Mouse (Mus musculus): ENCODE results near the gene Rbbp8nl. TPM values are rescaled to one million over a fixed set of nuclear protein-coding genes. Genes with fewer than 3 reads are reported as not detected.
A peak's percentile ranks its signal among the peaks of the same experiment; 100 is the strongest.
"Not testable (repeated sequence)": the region's sequence is repeated elsewhere in the genome, so short reads cannot be mapped to it uniquely, and the experiment has no call there.

Rbbp8nl gene
- polyA plus RNA-seq, 1 experiment, result 1.5 TPM

- 68% methylated on average over 17 of the region's 17 CpGs for WGBS
- DNase-seq (ENCODE audit: low read depth, low spot score), result not testable (repeated sequence)
Observed at GRCm38 (mm10) chr2:180259826-180260609, 29.7 kb downstream of the Rbbp8nl start.

GRCm38 (mm10) chr2:180258951-180259484 is 30.7 kb downstream of the Rbbp8nl start:
- WGBS, result 69% methylated on average over 10 of the region's 10 CpGs
- DNase-seq (ENCODE audit: low read depth, low spot score), result not testable (repeated sequence)

GRCm38 (mm10) chr2:180257963-180258865 is 31.5 kb downstream of the Rbbp8nl start:
- DNase-seq (ENCODE audit: low read depth, low spot score), result no peak
- 42% methylated on average over 11 of the region's 11 CpGs for WGBS

- WGBS, result 1% methylated on average over 38 of the region's 38 CpGs
Observed at GRCm38 (mm10) chr2:180257001-180257521, 32.6 kb downstream of the Rbbp8nl start, which contains the start of gene Rps21. TSS of gene Rps21 (plus strand) at chr2:180257377.

GRCm38 (mm10) chr2:180256296-180257000 is 33.2 kb downstream of the Rbbp8nl start:
- WGBS, result 20% methylated on average over 26 of the region's 26 CpGs
- DNase-seq (ENCODE audit: low read depth, low spot score), result no peak

More at GRCm38 (mm10) chr2:180257001-180257521, 32.6 kb downstream of the Rbbp8nl start, which contains the start of gene Rps21:
- peak; percentile 98 for DNase-seq (ENCODE audit: low read depth, low spot score)

DNA sequence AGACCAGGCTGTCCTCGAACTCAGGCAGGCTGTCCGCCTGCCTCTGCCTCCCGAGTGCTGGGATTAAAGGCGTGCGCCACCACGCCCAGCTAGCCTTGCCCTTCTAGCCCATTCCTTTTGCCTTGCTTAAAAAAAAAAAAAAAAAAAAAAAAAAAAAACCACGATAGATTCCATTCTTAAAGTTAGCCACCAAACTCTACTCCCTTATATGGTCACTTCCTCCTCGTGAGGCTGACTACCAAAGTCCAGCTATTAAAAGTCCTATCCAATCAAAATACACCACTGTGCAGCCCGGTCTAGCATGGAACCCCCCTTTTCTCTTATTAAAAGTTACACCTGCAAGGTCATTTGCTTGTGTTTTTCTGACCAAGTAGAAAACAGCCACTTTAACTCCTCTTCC is 34.0 kb downstream of the Rbbp8nl start:
- DNase-seq (ENCODE audit: low read depth, low spot score), result no peak
- 58% methylated on average over 9 of the region's 9 CpGs for WGBS

GRCm38 (mm10) chr2:180254436-180255209 is 35.1 kb downstream of the Rbbp8nl start:
- 86% methylated on average over 5 of the region's 5 CpGs for WGBS
- no peak for DNase-seq (ENCODE audit: low read depth, low spot score)

GRCm38 (mm10) chr2:180251838-180252237 is 37.8 kb downstream of the Rbbp8nl start:
- WGBS, result 78% methylated on average over 3 of the region's 3 CpGs
- no peak for DNase-seq (ENCODE audit: low read depth, low spot score)

DNA sequence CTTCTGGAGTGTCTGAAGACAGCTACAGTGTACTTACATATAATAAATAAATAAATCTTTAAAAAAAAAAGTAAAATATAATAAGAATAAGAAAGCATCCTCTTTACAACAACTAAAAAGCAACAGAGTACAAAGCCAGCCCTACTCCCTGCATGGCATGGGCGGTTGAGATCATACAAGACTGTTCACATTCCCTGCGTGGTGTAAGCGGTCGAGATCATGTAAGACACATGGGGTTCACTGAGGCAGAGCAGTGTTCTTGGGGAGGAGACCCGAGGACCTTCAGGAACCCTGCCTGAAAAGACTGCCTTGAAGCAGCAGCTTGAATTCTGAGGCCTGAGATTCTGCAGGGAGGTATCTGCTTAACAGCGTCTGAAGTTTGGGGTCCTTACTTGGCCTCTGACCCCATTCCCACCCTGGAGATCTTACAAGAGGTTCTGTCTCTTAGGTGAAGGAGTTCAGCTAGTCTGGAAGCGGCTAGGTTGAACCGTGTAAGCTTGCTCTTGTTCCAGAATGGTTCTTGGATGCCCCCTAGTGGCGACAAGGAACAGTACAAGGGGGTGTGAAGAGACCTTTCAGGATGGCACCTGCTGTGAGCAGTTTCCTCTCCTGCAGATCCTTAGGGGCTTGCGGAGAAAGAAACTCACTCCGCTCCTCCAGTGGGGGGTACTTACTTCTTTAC is 38.6 kb downstream of the Rbbp8nl start:
- peak; percentile 80 for DNase-seq (ENCODE audit: low read depth, low spot score)
- 31% methylated on average over 11 of the region's 11 CpGs for WGBS

DNA sequence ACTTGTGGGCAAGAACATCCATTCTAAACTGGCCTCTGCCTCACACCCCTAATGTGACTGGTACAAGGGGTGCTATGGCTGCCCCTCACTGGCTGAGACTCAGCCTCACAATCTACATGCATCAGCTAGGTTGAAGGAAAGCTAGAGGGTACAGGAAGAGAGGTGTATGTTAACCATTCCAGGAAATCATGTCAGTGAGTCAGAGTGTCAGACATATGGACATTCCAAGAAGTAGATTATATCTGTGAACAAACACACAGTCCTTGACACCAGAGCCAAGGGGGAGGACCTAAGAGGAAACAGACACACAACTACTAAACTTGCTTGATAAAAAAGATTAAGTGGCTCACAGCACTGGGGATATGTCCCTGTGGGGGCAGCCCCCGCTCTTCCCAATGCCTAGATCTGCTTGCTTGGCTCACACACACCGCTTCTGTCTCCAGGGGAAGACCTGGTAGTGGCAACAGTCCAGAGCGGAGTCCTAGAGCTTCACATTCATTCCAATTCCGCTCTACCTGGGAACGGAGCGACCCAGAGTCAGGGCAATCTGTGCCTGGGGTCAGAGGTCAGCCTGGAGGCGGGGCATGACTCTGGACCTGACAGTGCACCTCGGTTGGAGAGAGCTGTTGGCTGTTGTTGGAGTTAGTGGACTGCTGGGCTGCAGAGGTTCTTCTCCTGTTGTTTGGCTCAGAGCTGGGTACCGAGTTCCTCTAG is 40.6 kb downstream of the Rbbp8nl start:
- no peak for DNase-seq (ENCODE audit: low read depth, low spot score)

DNA sequence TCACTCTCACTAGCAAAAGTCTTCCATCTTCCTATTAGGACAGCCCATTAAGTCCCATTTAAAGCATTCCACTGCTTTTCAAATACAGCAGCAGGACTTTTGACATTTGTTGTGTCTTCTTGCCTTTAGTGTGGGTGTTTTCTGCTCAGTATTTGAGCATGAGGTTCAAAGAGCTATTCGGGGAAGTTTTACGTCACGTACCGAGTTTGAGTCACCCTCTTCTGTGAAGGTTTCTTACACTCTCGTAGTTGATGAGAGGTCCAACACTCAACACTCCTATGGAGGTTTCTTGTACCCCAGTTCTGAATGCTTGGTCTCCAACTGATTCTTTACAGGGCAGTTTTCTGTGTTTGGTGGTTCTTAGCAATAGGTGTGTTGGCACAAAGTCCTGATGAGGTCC is 41.8 kb downstream of the Rbbp8nl start:
- DNase-seq (ENCODE audit: low read depth, low spot score), result no peak
- WGBS, result 92% methylated on average over 5 of the region's 5 CpGs

More for the DNA sequence above, 40.6 kb downstream of the Rbbp8nl start:
- 58% methylated on average over 9 of the region's 9 CpGs for WGBS

DNA sequence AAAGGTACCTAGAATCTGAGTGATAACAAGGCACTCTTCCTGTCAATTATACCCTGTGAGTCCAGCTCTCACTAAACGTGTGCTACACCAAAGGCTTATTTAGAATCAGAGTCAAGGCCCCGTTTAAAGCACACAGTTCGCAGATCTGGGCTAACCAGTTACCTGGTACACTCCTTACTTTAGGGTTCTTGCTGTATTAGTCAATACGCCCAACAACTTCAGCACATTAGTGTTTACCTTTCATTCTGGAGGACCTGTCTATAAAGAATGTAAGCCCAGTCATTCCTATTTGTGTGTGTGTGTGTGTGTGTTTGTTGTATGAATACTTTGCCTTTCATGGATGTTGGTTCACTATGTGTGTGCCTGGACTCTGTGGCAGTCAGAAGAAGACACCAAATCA is 46.6 kb downstream of the Rbbp8nl start:
- 57% methylated on average over 4 of the region's 4 CpGs for WGBS
- no peak for DNase-seq (ENCODE audit: low read depth, low spot score)

DNA sequence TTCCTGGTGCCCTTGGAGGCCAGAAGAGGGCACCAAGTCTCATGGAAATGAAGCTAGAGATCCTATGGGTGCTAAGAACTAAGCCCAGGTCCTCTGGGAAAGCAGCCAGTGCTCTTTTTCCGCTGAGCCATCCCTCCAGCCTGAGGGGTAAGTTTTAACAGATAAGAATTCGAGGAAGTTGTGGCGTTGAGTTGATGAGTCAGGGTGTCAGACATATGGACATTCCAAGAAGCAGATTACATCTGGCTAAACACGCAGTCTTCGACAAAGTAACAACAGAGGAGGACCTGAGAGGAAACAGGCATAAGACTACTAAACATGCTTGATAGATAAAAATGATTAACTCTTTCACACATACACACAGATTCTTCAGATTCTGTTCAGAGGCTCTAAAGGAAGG is 51.1 kb downstream of the Rbbp8nl start:
- no peak for DNase-seq (ENCODE audit: low read depth, low spot score)
- 73% methylated on average over 5 of the region's 5 CpGs for WGBS

DNA sequence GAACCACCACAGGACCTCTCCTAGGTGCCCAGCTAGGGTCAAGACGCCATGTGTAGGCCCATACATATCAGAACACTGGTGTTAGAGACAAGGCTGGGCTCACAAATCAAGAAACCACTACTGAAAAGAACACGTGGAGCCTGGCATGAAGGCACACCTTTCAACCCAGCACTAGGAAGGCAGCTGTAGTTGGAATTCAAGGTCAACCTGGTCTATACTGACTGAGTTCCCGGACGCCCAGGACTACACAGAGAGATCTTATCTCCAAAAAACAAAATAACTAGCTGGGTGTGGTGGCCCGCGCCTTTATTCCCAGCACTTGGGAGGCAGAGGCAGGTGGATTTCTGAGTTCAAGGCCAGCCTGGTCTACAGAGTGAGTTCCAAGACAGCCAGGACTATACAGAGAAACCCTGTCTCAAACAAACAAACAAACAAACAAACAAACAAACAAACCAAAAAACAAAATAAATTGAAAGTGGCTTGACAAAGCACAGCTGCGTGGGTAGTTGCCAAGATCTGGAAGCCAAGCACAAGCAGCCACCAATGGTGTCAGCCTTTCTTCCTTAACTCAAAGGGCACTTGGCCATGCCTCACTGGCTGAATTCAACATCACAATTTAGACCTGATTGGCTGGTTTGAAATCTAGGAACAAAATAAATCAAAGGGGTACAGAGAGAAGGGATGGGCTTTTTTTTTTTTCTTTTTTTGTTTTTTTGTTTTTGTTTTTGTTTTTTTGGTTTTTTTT is 51.9 kb downstream of the Rbbp8nl start:
- WGBS, result 60% methylated on average over 7 of the region's 7 CpGs

DNA sequence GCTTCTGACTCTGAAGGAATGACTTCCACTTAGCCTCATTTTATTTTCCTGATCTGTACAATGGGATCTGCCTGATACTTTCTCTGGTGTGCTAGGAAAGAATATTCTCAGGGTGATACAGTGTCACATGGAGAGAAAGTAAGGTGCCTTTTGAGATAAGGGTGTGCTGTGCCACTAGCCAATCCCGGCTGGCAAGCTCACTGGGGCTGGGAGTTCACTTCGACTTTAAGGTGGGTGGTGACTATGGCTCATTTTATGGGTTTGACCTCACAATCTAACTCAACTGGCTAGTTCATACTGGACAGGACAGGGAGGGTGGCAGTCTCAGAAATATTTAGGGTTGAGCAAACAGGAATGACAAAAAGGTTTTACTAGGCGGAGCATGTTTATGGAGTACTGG is 52.7 kb downstream of the Rbbp8nl start:
- WGBS, result 49% methylated on average over 3 of the region's 3 CpGs
- peak; percentile 47 for DNase-seq (ENCODE audit: low read depth, low spot score)

More for the DNA sequence above, 51.9 kb downstream of the Rbbp8nl start:
- no peak for DNase-seq (ENCODE audit: low read depth, low spot score)

DNA sequence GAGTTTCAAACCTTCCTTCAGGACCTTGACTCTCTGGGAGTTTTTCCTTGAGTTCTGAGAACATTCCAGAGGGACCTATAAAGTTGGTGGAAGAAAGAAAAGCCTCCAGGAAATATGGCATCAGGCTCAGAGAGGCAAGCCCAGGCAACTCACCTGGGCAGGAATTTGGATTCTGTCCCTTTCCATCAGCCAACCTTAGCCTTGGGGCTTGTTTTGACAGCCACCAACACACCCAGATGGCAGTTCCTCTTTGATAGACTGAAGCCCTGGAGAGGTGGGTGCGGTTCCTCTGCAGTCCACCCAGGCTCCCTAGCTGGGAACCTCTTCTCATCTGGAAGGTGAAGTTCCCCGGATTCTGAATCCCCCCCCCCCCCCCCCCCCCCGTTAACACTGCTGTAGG is 53.2 kb downstream of the Rbbp8nl start:
- WGBS, result 28% methylated on average over 3 of the region's 3 CpGs

DNA sequence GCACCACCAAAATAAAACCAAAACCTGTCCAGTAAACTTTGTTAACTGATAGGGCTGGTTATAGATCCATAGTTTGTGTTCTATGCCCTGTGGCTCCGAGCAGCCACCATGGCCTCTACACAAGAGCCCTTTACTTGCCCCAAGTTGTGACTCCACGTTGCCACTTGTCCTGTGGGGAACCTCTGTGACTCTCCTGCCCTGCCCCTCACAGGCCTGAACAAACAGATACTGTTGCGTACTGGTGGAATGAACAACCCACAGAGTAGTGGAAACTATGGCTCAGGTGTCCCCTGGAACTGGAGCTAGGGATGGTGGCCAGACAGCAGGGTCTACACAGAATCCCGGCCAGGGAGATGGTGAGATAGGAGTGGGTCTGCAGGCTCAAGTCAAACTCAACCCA is 53.9 kb downstream of the Rbbp8nl start:
- WGBS, result 76% methylated on average over 4 of the region's 4 CpGs
- DNase-seq (ENCODE audit: low read depth, low spot score), result no peak

More for the DNA sequence above, 53.2 kb downstream of the Rbbp8nl start:
- no peak for DNase-seq (ENCODE audit: low read depth, low spot score)
